Mouse (Mus musculus) liver, embryonic 15.5 days (tissue): ENCODE measurements at regions not wholly inside any gene's neighbourhood (a gene's known extent, or its start where the extent isn't known, plus 50 kb on each side); places are given as distances from the start of the nearest gene placed in this dataset.

ENCODE experiments used
- ATAC-seq: fragments of 200-750 bp; cut with Nextera tagmentation; 2 replicates; pipeline ENCODE4 v1.8.0; 2017; ENCODE audit warnings: moderate number of reproducible peaks, mild to moderate bottlenecking, moderate library complexity; ENCODE audit not compliant: insufficient read depth
- H3K27ac ChIP-seq: fragments of 300-500 bp; sonication (generic); replicated peaks from 2 replicates; pipeline ENCODE4 v1.5.1; 2015; ENCODE audit warnings: mild to moderate bottlenecking, inconsistent platforms
- H3K27me3 ChIP-seq: fragments of 300-500 bp; sonication (generic); 2 replicates; pipeline ENCODE4 v1.6.1; 2015; ENCODE audit warnings: mild to moderate bottlenecking, inconsistent platforms
- H3K36me3 ChIP-seq: fragments of 300-500 bp; sonication (generic); replicated peaks from 2 replicates; pipeline ENCODE4 v1.6.1; 2015; ENCODE audit warnings: moderate library complexity, mild to moderate bottlenecking, inconsistent platforms
- H3K4me1 ChIP-seq: fragments of 300-500 bp; sonication (generic); replicated peaks from 2 replicates; pipeline ENCODE4 v1.6.1; 2015; ENCODE audit warnings: inconsistent platforms
- H3K4me2 ChIP-seq: fragments of 300-500 bp; sonication (generic); 2 replicates; pipeline ENCODE4 v1.6.1; 2015; ENCODE audit warnings: moderate library complexity, mild to moderate bottlenecking, inconsistent platforms
- H3K4me3 ChIP-seq: fragments of 300-500 bp; sonication (generic); replicated peaks from 2 replicates; pipeline ENCODE4 v1.5.1; 2015; ENCODE audit warnings: mild to moderate bottlenecking, inconsistent platforms
- H3K9ac ChIP-seq: fragments of 300-500 bp; sonication (generic); 2 replicates; pipeline ENCODE4 v1.6.1; 2015; ENCODE audit warnings: moderate library complexity, mild to moderate bottlenecking, inconsistent platforms
- H3K9me3 ChIP-seq: fragments of 300-500 bp; sonication (generic); replicated peaks from 2 replicates; pipeline ENCODE4 v1.6.1; 2016; ENCODE audit warnings: inconsistent platforms
- WGBS: fragments of 180-500 bp; shearing (Covaris S2); methylation state at CpG from one replicate; pipeline ENCODE4 v1.1.7; 2015; ENCODE audit warnings: mixed read lengths; ENCODE audit not compliant: insufficient replicate concordance; 5-methylcytosine and 5-hydroxymethylcytosine counted together

GRCm38 (mm10) chr10:29921658-29922057, 278.7 kb downstream of the Cenpw start:
- Histone ChIP-seq H3K27me3 (no peaks in the 10 kb centered on the region), H3K36me3 (no peaks in the 10 kb centered on the region), H3K9me3 (no peaks in the 10 kb centered on the region), H3K4me3 (no peak overlapping the region), H3K4me2 (no peak overlapping the region), H3K27ac (no peak overlapping the region), H3K4me1 (no peaks in the 10 kb centered on the region), H3K9ac (no peak overlapping the region)
- 32% methylated on average over 4 of the region's 4 CpGs for WGBS
- no peak for ATAC-seq

GRCm38 (mm10) chr10:29897780-29898363, 302.5 kb downstream of the Cenpw start:
- H3K9me3 ChIP-seq = no peaks in the 10 kb centered on the region
- H3K36me3 ChIP-seq = no peaks in the 10 kb centered on the region
- no peak overlapping the region for H3K9ac ChIP-seq
- H3K4me1 ChIP-seq = no peaks in the 10 kb centered on the region
- H3K27me3 ChIP-seq = no peaks in the 10 kb centered on the region
- no peak overlapping the region for H3K4me3 ChIP-seq
- no peak for ATAC-seq
- no peak overlapping the region for H3K27ac ChIP-seq
- 48% methylated on average over 1 of the region's 1 CpGs for WGBS
- no peak overlapping the region for H3K4me2 ChIP-seq

DNA sequence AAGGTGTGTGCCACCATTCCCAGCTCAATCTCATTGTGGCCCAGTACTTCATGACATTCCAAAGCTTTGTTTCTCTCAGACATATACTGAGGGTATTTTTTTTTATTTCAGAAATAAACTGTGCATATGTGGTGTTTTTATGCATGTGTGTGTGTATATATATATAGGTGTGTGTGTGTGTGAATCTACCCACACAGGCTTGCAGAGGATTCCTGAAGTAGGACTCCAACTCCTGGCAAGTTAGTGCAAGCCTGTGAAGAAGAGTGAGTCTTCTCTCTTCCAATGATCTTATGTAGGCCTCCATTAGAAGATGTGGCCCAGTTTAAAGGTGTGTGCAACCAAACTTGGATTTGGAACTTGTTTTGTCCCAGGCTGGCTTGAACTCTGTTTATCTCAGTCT, 328.9 kb upstream of the Rspo3 start:
- Histone ChIP-seq H3K4me1 (no peaks in the 10 kb centered on the region), H3K9ac (no peak overlapping the region), H3K4me2 (no peak overlapping the region), H3K27me3 (no peaks in the 10 kb centered on the region), H3K27ac (no peak overlapping the region), H3K36me3 (no peaks in the 10 kb centered on the region), H3K9me3 (no peaks in the 10 kb centered on the region), H3K4me3 (no peak overlapping the region)
- no peak for ATAC-seq

GRCm38 (mm10) chr10:29855749-29856313, 320.2 kb upstream of the Rspo3 start:
- ATAC-seq = no peak
- Histone ChIP-seq H3K27me3 (no peaks in the 10 kb centered on the region), H3K4me2 (no peak overlapping the region), H3K9me3 (no peaks in the 10 kb centered on the region), H3K4me3 (no peak overlapping the region), H3K4me1 (no peaks in the 10 kb centered on the region), H3K27ac (no peak overlapping the region), H3K9ac (no peak overlapping the region), H3K36me3 (no peaks in the 10 kb centered on the region)
- WGBS = 12% methylated on average over 2 of the region's 2 CpGs

DNA sequence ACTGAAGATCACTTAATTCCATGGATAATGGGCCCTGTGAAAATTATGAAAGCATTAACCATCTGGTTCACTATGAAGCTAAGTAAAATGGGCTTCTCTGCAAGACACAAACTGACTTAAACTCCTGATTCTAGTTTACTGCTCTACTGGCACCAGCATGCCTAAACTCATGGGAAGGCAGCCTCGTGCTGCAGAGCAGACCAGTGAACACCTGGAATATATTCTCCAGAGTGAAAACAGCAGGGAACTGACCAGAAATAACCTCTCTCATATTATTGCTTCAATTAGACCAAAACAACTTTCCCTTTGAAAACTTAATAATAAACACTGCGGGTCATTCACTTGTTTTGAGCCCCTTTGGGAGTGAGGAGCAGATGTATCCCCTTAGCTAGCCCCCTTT, 316.8 kb upstream of the Rspo3 start:
- Histone ChIP-seq H3K4me3 (no peak overlapping the region), H3K27ac (no peak overlapping the region), H3K9me3 (no peaks in the 10 kb centered on the region), H3K4me2 (no peak overlapping the region), H3K36me3 (no peaks in the 10 kb centered on the region), H3K9ac (no peak overlapping the region), H3K4me1 (no peaks in the 10 kb centered on the region), H3K27me3 (no peaks in the 10 kb centered on the region)
- WGBS = 36% methylated on average over 2 of the region's 2 CpGs
- no peak for ATAC-seq

GRCm38 (mm10) chr10:29824939-29825658, 289.4 kb upstream of the Rspo3 start:
- ATAC-seq = no peak
- Histone ChIP-seq H3K4me3 (no peak overlapping the region), H3K36me3 (no peaks in the 10 kb centered on the region), H3K27me3 (no peaks in the 10 kb centered on the region), H3K9me3 (no peaks in the 10 kb centered on the region), H3K9ac (no peak overlapping the region), H3K4me2 (no peak overlapping the region), H3K4me1 (no peaks in the 10 kb centered on the region), H3K27ac (no peak overlapping the region)
- WGBS = 52% methylated on average over 5 of the region's 5 CpGs

DNA sequence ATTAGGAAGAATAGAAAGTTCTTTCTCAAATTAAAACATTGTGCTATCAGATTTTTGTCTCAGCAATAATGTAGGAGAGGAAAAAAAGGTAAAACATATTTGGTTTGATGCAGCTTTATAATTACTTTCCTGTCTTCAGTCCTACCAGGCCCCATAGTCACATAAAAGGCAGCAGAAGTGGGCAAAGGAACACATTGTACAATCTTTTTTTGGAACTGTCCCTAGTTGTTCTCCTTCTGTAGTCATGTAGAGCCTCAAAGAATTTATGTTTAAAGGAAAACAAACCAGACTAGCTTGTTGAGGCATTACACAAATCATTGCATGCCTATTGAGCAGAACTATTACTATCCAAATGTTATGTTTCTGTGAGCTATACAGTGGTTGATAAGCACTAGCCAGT, 288.7 kb upstream of the Rspo3 start:
- H3K4me2 ChIP-seq = no peak overlapping the region
- H3K27ac ChIP-seq = no peak overlapping the region
- H3K4me3 ChIP-seq = no peak overlapping the region
- H3K4me1 ChIP-seq = no peaks in the 10 kb centered on the region
- H3K36me3 ChIP-seq = no peaks in the 10 kb centered on the region
- H3K9ac ChIP-seq = no peak overlapping the region
- H3K9me3 ChIP-seq = no peaks in the 10 kb centered on the region
- no peaks in the 10 kb centered on the region for H3K27me3 ChIP-seq
- ATAC-seq = no peak

DNA sequence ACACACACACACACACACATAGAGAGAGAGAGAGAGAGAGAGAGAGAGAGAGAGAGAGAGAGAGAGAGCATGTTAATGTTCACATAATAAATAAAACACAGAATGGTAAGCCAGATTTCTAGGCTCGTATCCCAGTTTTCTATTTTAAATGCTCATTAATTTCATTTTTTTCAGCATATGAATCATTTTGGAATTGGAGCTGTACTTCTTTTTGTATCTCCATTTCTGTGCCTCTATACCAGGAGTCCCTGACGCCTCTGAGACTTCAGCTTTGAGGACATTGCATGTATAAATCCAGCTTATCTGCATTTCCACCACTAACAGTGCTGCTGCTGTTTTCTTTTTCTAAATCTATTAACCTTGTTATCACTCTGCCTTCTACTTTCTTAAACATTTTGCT, 287.5 kb upstream of the Rspo3 start:
- 41% methylated on average over 2 of the region's 2 CpGs for WGBS
- H3K4me1 ChIP-seq = no peaks in the 10 kb centered on the region
- H3K9me3 ChIP-seq = no peaks in the 10 kb centered on the region
- no peak overlapping the region for H3K4me3 ChIP-seq
- ATAC-seq = no peak
- no peak overlapping the region for H3K4me2 ChIP-seq
- H3K27me3 ChIP-seq = no peaks in the 10 kb centered on the region
- H3K36me3 ChIP-seq = no peaks in the 10 kb centered on the region
- H3K9ac ChIP-seq = no peak overlapping the region
- no peak overlapping the region for H3K27ac ChIP-seq

DNA sequence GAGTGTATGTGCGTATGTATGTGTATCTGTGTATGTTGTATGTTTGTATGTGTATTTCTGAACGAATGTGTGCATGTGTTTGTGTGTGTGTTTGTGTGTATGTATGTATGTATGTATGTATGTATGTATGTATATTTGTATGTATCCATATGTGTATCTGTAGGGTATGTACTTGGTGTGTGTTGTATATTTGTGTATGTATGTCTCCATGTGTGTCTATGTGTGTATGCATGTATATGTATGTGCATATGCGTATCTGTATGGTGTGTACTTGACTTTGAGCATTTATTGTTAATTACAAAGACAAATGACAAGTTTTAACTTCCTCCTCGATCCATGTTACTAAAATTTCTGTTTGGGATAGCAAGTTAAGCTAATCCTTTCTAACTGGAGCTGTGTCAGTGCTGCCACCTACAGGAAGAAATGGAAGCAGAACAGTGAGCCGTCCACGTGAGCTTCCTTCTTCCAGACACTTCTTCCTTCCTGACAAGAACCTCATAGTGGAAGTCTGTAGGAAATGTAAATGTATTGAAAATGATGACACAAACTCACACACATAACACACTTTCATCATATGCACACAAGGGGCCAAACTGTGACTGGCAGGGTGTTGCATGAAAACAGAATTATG, 268.4 kb upstream of the Rspo3 start:
- Histone ChIP-seq H3K27me3 (no peaks in the 10 kb centered on the region), H3K9me3 (no peaks in the 10 kb centered on the region), H3K27ac (no peak overlapping the region), H3K4me2 (no peak overlapping the region), H3K4me3 (no peak overlapping the region), H3K36me3 (no peaks in the 10 kb centered on the region), H3K4me1 (no peaks in the 10 kb centered on the region), H3K9ac (no peak overlapping the region)
- 35% methylated on average over 6 of the region's 6 CpGs for WGBS
- no peak for ATAC-seq

- Histone ChIP-seq H3K4me3 (no peak overlapping the region), H3K27ac (no peak overlapping the region), H3K9me3 (no peaks in the 10 kb centered on the region), H3K27me3 (no peaks in the 10 kb centered on the region), H3K36me3 (no peaks in the 10 kb centered on the region), H3K4me1 (no peaks in the 10 kb centered on the region), H3K9ac (no peak overlapping the region), H3K4me2 (no peak overlapping the region)
- WGBS = 78% methylated on average over 3 of the region's 3 CpGs
- no peak for ATAC-seq
Observed at GRCm38 (mm10) chr10:29802637-29803036, 267.0 kb upstream of the Rspo3 start.

- H3K9me3 ChIP-seq = no peaks in the 10 kb centered on the region
- no peak for ATAC-seq
- no peak overlapping the region for H3K4me3 ChIP-seq
- H3K27me3 ChIP-seq = no peaks in the 10 kb centered on the region
- H3K27ac ChIP-seq = no peak overlapping the region
- H3K4me2 ChIP-seq = no peak overlapping the region
- 65% methylated on average over 1 of the region's 1 CpGs for WGBS
- H3K36me3 ChIP-seq = no peaks in the 10 kb centered on the region
- no peak overlapping the region for H3K9ac ChIP-seq
- no peaks in the 10 kb centered on the region for H3K4me1 ChIP-seq
Observed at GRCm38 (mm10) chr10:29794663-29795062, 259.0 kb upstream of the Rspo3 start.
